Mouse (Mus musculus) kidney, adult 8-10 months (tissue): ENCODE measurements around the gene Wasf3.

Experiments
- DNase-seq, 2 experiments: peaks; one replicate each; pipeline ENCODE4 v3.0.0; 2022

The Wasf3 gene

DNA sequence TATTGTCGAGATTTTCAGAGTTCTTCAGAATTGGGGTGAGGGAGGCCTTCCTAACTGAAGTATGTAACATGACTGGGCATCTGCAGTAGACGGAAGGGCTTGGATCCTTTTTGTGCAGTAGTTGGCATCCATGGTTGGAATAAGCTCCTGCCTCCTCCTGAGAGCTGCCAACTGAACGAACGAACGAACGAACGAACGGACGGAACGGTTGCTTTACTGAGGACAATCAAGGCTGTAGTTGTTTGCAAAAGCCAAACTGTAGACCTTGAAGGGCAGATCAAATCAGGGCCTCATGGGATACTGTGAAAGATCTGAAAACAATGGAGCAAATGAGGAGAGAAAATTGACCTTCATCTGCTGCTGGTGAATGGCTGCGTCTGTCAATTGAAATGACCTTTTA lies 17.5 kb downstream of the Wasf3 start:
- DNase-seq, result no peak

- DNase-seq, result no peak
Measured at GRCm38 (mm10) chr5:146403923-146404322, 19.1 kb downstream of the Wasf3 start.

- no peak for DNase-seq
Measured at GRCm38 (mm10) chr5:146406133-146406532, 21.3 kb downstream of the Wasf3 start.

- DNase-seq, result no peak
Measured at GRCm38 (mm10) chr5:146407791-146408190, 23.0 kb downstream of the Wasf3 start.

GRCm38 (mm10) chr5:146408604-146409003 lies 23.8 kb downstream of the Wasf3 start:
- no peak for DNase-seq

GRCm38 (mm10) chr5:146410821-146411220 lies 26.0 kb downstream of the Wasf3 start:
- DNase-seq, result no peak

DNA sequence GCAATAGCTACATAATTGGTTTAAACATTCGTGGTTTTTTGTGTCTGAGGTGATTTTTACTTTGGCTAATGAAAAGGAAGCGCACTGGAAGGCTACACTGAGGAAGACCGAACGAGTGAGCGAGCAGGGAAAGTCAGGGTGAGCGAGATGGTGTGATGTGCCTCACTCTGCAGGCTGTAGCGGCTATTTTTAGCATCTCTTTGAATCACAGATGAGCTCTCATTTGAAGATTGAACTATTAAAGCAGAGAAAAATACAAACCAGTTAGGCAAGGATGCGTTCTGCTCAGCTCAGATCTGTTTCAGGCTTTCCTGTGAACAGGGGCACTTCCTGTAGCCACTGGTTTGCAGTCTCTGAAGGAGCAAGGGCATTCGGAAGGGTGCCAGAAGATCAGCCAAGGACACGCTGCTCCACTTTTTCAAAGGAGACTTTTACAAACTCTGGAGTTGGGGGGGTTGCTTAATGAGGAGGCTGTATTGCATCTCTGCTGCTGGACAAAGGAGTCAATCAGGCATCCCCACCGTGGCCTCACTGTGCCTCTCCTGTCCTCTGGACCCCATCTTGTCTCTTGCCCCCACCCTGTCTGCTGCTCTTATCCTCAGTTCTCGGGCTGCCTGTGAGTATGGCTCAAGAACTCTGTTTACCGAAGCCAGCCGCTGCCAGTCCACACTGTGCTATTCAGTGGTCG lies 28.1 kb downstream of the Wasf3 start:
- DNase-seq, result peak; percentile 33 to 47

- DNase-seq, result no peak
Measured at GRCm38 (mm10) chr5:146414611-146415010, 29.8 kb downstream of the Wasf3 start.

- no peak for DNase-seq
Measured at GRCm38 (mm10) chr5:146415218-146415617, 30.4 kb downstream of the Wasf3 start.

DNA sequence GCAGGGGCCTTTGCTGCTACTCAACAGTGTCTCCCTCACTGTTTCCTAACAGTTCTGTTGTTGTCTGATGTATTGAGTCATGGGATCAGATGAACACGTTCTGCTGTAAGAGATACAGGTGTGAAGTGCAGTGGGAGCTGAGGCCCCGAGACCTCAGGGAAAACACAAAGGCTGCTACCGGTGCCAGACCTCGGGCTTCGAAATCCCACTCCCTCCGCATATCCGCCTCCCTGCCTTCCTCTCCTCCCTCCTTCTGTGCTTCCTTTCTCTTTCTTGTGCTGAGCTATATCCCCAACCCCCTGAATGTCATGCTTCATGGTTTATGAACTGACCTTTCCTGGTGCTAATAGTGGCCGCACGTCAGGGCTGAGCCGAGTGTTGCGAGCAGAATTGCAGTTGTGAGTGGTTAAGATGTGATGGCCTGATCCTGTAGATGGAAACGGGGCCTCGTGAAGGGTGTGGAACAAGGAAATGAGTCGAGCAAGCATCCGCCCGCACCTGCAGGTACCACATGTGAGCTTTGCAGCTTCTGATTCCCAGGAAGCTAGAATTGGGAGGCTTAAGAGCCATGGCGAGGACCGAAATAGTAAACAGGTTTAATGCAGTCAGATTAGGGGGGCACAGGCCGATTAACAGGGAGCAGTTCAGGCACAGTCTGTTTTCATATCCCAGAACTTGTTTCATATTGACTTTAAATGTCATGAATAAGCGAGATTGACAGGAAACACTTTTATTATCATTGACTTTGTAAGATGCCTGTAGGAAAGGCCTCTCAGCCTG lies 31.7 kb downstream of the Wasf3 start:
- no peak for DNase-seq

DNA sequence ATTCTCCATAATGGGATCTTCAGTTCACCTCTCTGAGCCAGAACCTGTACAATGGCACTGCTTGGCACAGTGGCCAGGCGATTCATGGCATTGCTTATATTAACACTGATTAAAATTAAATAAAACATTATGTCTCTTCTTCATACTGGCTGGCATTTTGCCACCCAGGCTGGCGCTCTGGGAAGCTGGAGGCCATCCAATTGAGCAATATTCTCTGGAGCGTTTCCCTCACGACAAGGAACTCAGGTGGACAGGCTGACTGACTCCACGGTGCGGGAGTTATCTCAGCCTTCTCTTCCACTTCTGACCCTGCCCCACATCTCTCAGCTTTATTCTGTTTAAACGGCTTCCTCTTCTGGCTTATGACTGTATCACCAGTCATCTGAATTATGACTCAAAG lies 33.3 kb downstream of the Wasf3 start:
- no peak for DNase-seq

DNA sequence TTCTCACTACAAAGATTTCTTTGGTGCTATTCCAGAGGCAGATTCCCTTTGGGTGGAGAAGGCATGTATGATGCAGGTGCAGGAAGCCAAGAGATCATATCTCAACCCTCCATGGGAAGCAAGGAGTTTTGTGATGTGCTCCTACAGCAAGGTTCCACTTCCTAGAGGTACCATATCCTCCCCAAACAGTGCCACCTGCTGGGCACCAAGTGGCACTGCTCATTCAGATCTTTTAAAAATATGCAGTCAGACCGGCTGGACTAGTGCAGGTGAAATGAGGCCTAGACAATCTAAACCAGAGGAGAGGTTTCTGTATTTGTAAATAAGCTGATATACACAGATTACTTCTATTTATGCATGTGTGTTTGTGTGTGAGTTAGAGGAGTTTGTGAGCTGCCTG lies 35.3 kb downstream of the Wasf3 start:
- DNase-seq, result peak; percentile 16 to 40

DNA sequence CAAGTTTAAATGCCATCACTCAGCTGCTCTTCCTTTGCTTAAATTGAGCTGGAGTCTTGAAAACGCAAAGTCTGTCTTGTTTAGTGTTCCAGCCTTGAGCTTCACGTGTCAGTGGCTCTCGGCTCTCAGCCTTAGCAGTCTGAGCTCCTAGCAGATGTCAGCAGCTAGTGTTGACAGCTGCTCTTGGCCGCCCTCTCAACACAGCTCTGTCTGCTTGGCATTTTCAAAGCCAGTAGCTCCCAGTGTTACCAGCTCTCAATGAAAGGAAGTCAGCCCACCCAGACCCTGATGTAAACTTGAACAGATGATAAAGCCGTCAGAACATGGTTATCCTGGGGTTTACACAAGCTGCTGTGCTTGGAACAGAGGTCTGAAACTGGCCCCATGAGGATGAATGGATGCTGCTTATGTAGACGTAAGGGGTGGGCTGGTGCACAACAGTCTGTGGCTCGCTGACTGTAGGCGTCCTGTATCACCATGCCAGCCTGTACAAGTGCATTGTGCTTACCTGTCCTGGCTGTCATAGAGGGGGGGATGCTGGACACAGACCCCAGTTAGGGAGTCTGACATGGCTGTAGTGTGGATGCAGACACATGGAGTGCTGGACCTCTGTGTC lies 40.0 kb downstream of the Wasf3 start:
- no peak for DNase-seq

DNA sequence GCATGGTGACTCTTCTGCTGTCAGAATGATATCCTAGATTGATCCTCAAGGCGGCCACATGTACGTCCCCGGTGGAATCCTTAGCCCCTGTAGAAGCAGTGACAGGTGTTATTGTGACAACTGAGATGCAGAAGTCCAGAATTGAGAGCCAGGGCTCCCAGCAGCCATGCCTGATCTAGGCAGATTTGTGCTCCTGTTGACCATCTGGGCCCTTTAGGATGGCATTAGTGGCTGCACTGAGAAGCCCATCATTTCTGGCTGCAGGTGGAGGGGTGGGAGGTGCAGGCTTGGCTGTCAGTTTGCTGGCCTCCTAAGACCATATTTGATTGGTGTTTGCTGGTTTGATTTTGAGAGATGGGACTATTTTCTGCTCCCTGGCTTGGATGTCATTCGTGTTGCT lies 40.9 kb downstream of the Wasf3 start:
- DNase-seq, result no peak

DNA sequence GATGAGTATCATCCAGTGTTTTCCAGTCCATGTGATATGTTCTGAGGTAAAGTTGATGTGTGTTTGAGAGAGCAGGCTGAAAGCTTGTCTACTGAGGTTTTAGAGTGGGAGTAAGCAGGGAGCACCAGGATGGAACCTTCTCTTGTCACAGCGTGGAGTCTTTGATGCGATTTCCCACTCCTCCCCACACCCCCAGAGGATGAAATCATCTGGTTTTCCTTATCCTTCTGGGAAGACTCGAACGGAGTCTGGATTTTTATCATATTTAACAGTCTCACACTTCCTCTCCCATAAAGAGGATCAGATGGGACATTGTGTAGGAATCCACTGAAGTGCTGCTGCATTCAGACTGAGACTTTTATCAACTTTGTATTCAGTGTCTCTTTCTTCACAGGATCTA lies 43.3 kb downstream of the Wasf3 start:
- DNase-seq, result no peak

- DNase-seq, result no peak
Measured at GRCm38 (mm10) chr5:146431821-146432220, 47.0 kb downstream of the Wasf3 start.

GRCm38 (mm10) chr5:146432476-146432875 lies 47.7 kb downstream of the Wasf3 start:
- DNase-seq, result no peak

DNA sequence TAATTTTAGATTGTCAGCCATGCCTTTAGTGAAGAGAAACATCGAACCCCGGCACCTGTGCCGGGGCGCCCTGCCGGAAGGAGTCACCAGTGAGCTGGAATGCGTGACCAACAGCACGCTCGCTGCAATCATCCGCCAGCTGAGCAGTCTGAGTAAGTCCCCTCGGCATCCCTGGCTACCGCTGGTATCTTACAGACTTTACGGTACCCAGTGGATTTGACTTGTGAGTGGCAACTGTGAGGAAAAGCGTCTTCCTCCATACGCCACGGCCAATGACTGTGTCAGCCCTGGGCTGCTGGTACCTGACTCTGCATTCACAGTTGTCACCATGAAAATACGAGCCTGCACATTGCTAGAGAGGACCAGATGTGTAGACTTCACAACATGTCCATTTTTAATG lies 50.5 kb downstream of the Wasf3 start:
- no peak for DNase-seq

DNA sequence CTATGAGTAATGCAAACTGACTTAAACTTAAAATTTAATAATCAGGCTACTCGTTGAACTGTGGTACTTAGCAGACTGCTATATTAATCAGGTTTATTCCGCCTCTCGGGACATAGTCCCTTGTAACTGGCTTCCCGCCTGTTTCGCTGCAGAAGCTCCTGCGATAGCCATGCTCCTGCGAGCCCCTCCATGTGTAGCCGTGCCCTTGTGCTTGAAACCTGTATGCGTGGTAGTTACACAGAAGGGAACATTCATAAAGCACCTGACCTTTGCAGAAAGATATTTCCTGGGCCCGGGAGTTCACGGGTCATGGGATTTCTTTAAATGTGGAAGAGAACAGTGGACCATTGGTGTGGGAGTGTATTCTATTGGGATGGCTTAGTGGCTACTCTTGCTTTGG lies 52.0 kb downstream of the Wasf3 start:
- DNase-seq, result no peak

DNA sequence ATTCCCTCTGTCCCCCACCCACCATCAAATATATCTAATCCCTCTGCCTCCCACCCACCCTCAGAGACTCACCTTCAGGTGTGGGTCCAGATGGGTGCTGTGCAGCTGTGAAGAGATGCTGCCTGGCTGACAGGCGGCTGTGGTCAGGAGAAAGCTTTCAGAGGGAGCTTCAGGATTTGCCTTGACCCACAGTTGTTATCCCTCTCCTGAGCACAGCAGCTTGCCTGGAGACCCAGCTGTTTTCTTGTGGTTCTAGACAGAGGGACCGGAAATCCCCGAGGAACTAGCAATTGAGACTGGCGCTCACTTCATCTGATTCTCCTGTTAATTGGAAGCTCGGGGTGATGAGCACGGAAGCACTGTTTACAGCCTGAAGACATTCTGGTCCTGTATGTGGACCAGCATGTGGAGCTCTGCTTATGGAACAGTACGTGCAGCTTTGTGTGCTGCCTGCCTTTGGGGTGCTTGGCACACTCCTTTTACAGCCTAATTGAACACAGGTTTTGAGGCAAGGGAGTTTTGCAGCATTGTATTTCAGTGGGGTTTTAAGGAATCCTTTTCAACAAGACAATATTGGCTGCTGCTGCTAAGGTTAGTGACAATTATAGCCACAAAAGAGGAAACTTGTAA lies 54.5 kb downstream of the Wasf3 start:
- no peak for DNase-seq

- no peak for DNase-seq
Measured at GRCm38 (mm10) chr5:146440273-146440672, 55.5 kb downstream of the Wasf3 start.

DNA sequence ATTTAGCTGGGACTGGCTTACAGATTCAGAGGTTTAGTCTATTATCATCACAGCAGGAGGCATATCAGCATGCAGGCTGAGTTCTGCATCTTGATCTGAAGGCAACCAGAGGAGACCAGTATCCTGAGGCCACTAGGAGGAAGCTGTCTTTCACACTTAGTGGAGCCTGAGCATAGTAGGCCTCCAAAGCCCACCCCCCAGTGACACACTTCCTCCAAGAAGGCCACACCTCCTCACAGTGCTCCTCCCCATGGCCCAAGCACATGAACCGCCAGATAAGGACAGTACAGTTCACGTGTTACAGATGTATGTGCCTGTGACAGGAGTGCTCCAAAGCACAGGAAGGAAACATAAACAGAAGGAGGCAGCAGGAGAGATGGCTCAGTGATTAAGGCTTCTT lies 58.0 kb downstream of the Wasf3 start:
- no peak for DNase-seq

DNA sequence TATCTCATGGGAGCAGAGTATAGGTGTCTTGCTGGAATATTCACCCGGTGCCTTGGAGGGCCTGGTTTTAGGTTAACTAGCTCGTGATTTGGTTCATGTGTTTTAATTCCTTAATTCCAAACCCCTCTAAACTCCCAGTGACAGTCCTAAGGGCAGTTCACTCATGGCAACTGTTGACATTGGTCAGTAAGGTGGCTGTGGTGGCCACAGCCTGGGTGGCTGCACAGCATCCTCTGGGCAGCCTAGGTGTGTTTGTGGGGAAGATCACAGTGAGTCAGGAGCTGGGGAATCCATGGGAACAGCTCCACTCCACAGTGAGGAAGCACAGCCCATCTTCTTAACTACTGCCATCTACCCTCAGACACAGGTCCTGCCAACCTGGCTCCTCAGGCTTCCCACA lies 61.8 kb downstream of the Wasf3 start:
- DNase-seq, result peak in 1 of 2 experiments; percentile 19
